Mouse (Mus musculus): ENCODE measurements around the gene Rassf8. TPM values are rescaled to one million over a fixed set of nuclear protein-coding genes. Genes with fewer than 3 reads are reported as not detected.

Rassf8 gene
- polyA plus RNA-seq, 1 experiment, result 6.3 TPM

GRCm38 (mm10) chr6:145789738-145790137 is 43.2 kb downstream of the Rassf8 start:
- no peaks in the 10 kb centered on the region for H3K27me3 ChIP-seq (ENCODE audit: control insufficient read depth, insufficient read depth, insufficient read length)
- no peak overlapping the region for H3K4me2 ChIP-seq (ENCODE audit: low read depth)
- TF ChIP-seq CEBPB (IDR thresholded peaks at IDR 0.05; ENCODE audit: insufficient read depth, poor library complexity, severe bottlenecking) (no peak), POLR2A (IDR thresholded peaks at IDR 0.05; ENCODE audit: insufficient read length, low read depth) (no peak), MAX (IDR thresholded peaks at IDR 0.05; ENCODE audit: low read depth) (no peak), TCF3 (IDR thresholded peaks at IDR 0.05; ENCODE audit: insufficient read length, low read depth) (no peak), SRF (IDR thresholded peaks at IDR 0.05; ENCODE audit: control insufficient read depth, insufficient read length, low read depth) (no peak), USF1 (IDR thresholded peaks at IDR 0.05; ENCODE audit: low read depth) (no peak), TCF12 (IDR thresholded peaks at IDR 0.05; ENCODE audit: insufficient read depth, poor library complexity, severe bottlenecking) (no peak), E2F4 (IDR thresholded peaks at IDR 0.05; ENCODE audit: insufficient read depth) (no peak), MYOD1 (IDR thresholded peaks at IDR 0.05; ENCODE audit: control insufficient read depth in 1 of 3, insufficient read length in 2 of 3, low read depth in 2 of 3) (no peak), POLR2AphosphoS2 (IDR thresholded peaks at IDR 0.05; ENCODE audit: insufficient read length, low read depth) (no peak), MYOG (IDR thresholded peaks at IDR 0.05; ENCODE audit: control insufficient read depth in 1 of 3, insufficient read depth in 1 of 3, insufficient read length in 2 of 3, low read depth in 2 of 3) (no peak)
- no peak overlapping the region for H3ac ChIP-seq (ENCODE audit: control insufficient read depth, insufficient read length)
- no peaks in the 10 kb centered on the region for H3K36me3 ChIP-seq (ENCODE audit: control insufficient read depth, insufficient read depth)
- H3K4me3 ChIP-seq, result no peak overlapping the region
- no peaks in the 10 kb centered on the region for H3K79me2 ChIP-seq (ENCODE audit: control insufficient read depth, insufficient read depth)

- TF ChIP-seq MYOD1 (IDR thresholded peaks at IDR 0.05; ENCODE audit: control insufficient read depth in 1 of 3, insufficient read length in 2 of 3, low read depth in 2 of 3) (no peak), MYOG (IDR thresholded peaks at IDR 0.05; ENCODE audit: control insufficient read depth in 1 of 3, insufficient read depth in 1 of 3, insufficient read length in 2 of 3, low read depth in 2 of 3) (no peak), TCF12 (IDR thresholded peaks at IDR 0.05; ENCODE audit: insufficient read depth, poor library complexity, severe bottlenecking) (no peak), POLR2A (IDR thresholded peaks at IDR 0.05; ENCODE audit: insufficient read length, low read depth) (no peak), MAX (IDR thresholded peaks at IDR 0.05; ENCODE audit: low read depth) (no peak), POLR2AphosphoS2 (IDR thresholded peaks at IDR 0.05; ENCODE audit: insufficient read length, low read depth) (no peak), SRF (IDR thresholded peaks at IDR 0.05; ENCODE audit: control insufficient read depth, insufficient read length, low read depth) (no peak), E2F4 (IDR thresholded peaks at IDR 0.05; ENCODE audit: insufficient read depth) (no peak), CEBPB (IDR thresholded peaks at IDR 0.05; ENCODE audit: insufficient read depth, poor library complexity, severe bottlenecking) (no peak), REST (IDR thresholded peaks at IDR 0.05; ENCODE audit: insufficient read depth, insufficient read length) (no peak)
- no peaks in the 10 kb centered on the region for H3K79me2 ChIP-seq (ENCODE audit: control insufficient read depth, insufficient read depth)
- no peaks in the 10 kb centered on the region for H3K27me3 ChIP-seq (ENCODE audit: control insufficient read depth, insufficient read depth, insufficient read length)
- H3K4me2 ChIP-seq (ENCODE audit: low read depth), result no peak overlapping the region
- no peak overlapping the region for H3ac ChIP-seq (ENCODE audit: control insufficient read depth, insufficient read length)
- no peaks in the 10 kb centered on the region for H3K36me3 ChIP-seq (ENCODE audit: control insufficient read depth, insufficient read depth)
- no peak overlapping the region for H3K4me3 ChIP-seq
Measured at GRCm38 (mm10) chr6:145792373-145792772, 45.8 kb downstream of the Rassf8 start.

DNA sequence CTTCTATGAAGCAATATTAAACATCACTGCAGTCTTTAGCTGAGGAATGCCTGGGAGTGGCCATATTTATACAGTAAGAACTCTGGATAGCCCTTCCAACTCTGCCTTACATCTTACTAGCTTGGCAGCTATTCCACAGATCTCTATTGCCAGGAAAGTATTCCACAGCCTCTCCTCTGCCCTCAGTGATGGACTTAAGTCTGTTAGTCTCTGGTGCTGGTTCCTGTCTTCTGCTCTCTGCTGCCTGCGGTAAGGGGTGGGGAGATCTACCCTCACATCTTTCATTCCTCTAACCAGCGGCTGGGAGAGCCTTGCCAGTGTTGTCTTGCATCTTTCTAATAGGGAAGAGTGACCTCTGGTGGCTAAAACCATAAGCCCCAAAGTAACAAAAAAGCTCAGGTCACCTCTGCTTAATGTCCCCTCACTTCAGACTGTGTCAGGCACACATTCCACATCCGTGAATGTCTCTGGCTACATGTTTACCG is 46.6 kb downstream of the Rassf8 start:
- no peak overlapping the region for H3K4me3 ChIP-seq
- H3K79me2 ChIP-seq (ENCODE audit: control insufficient read depth, insufficient read depth), result no peaks in the 10 kb centered on the region
- TF ChIP-seq TCF3 (IDR thresholded peaks at IDR 0.05; ENCODE audit: insufficient read length, low read depth) (no peak), MYOG (IDR thresholded peaks at IDR 0.05; ENCODE audit: control insufficient read depth in 1 of 3, insufficient read depth in 1 of 3, insufficient read length in 2 of 3, low read depth in 2 of 3) (no peak), MYOD1 (IDR thresholded peaks at IDR 0.05; ENCODE audit: control insufficient read depth in 1 of 3, insufficient read length in 2 of 3, low read depth in 2 of 3) (no peak), TCF12 (IDR thresholded peaks at IDR 0.05; ENCODE audit: insufficient read depth, poor library complexity, severe bottlenecking) (no peak), REST (IDR thresholded peaks at IDR 0.05; ENCODE audit: insufficient read depth, insufficient read length) (no peak), POLR2AphosphoS2 (IDR thresholded peaks at IDR 0.05; ENCODE audit: insufficient read length, low read depth) (no peak), CEBPB (IDR thresholded peaks at IDR 0.05; ENCODE audit: insufficient read depth, poor library complexity, severe bottlenecking) (no peak), E2F4 (IDR thresholded peaks at IDR 0.05; ENCODE audit: insufficient read depth) (no peak), MAX (IDR thresholded peaks at IDR 0.05; ENCODE audit: low read depth) (no peak), POLR2A (IDR thresholded peaks at IDR 0.05; ENCODE audit: insufficient read length, low read depth) (no peak), USF1 (IDR thresholded peaks at IDR 0.05; ENCODE audit: low read depth) (no peak), SRF (IDR thresholded peaks at IDR 0.05; ENCODE audit: control insufficient read depth, insufficient read length, low read depth) (no peak)
- H3K36me3 ChIP-seq (ENCODE audit: control insufficient read depth, insufficient read depth), result no peaks in the 10 kb centered on the region
- H3ac ChIP-seq (ENCODE audit: control insufficient read depth, insufficient read length), result no peak overlapping the region
- H3K4me2 ChIP-seq (ENCODE audit: low read depth), result no peak overlapping the region
- no peaks in the 10 kb centered on the region for H3K27me3 ChIP-seq (ENCODE audit: control insufficient read depth, insufficient read depth, insufficient read length)

GRCm38 (mm10) chr6:145794671-145795070 is 48.1 kb downstream of the Rassf8 start:
- TF ChIP-seq REST (IDR thresholded peaks at IDR 0.05; ENCODE audit: insufficient read depth, insufficient read length) (no peak), POLR2AphosphoS2 (IDR thresholded peaks at IDR 0.05; ENCODE audit: insufficient read length, low read depth) (no peak), CEBPB (IDR thresholded peaks at IDR 0.05; ENCODE audit: insufficient read depth, poor library complexity, severe bottlenecking) (no peak)
- Histone ChIP-seq H3K4me3 (no peak overlapping the region), H3K27me3 (ENCODE audit: control insufficient read depth, insufficient read depth, insufficient read length) (no peaks in the 10 kb centered on the region), H3K36me3 (ENCODE audit: control insufficient read depth, insufficient read depth) (no peaks in the 10 kb centered on the region), H3ac (ENCODE audit: control insufficient read depth, insufficient read length) (no peak overlapping the region), H3K4me2 (ENCODE audit: low read depth) (no peak overlapping the region), H3K79me2 (ENCODE audit: control insufficient read depth, insufficient read depth) (no peaks in the 10 kb centered on the region)

Measured in myocyte (in vitro differentiated cells).